Mouse (Mus musculus) splenic B cell, adult 2 months (primary cell): ENCODE measurements around the gene Fst.

Experiments used
- DNase-seq: peaks from one replicate; pipeline ENCODE4 v3.0.0-alpha.2; 2011; ENCODE audit warnings: low read depth, low spot score
- H3K27me3 ChIP-seq: 2 replicates; pipeline ENCODE4 v1.6.1; 2012; ENCODE audit warnings: mild to moderate bottlenecking, low read length, moderate library complexity, mixed read lengths; ENCODE audit not compliant: control insufficient read depth, poor library complexity, insufficient read depth, severe bottlenecking
- H3K36me3 ChIP-seq: 2 replicates; pipeline ENCODE4 v1.6.1; 2012; ENCODE audit warnings: mild to moderate bottlenecking, low read length, moderate library complexity, mixed read lengths; ENCODE audit not compliant: control insufficient read depth, poor library complexity, insufficient read depth, severe bottlenecking

Gene Fst

GRCm38 (mm10) chr13:114456766-114457566 is 1.8 kb downstream of the Fst start:
- Histone ChIP-seq H3K27me3 (0 out of 2 replicates have a peak, but pooled peaks cover 3% of the 10 kb centered on the region), H3K36me3 (no peaks in the 10 kb centered on the region)
- peak; percentile 2 for DNase-seq

- no peaks in the 10 kb centered on the region for H3K36me3 ChIP-seq
- H3K27me3 ChIP-seq: 0 out of 2 replicates have a peak, but pooled peaks cover 3% of the 10 kb centered on the region
- no peak for DNase-seq
Observed at GRCm38 (mm10) chr13:114456224-114456623, 2.5 kb downstream of the Fst start.

GRCm38 (mm10) chr13:114455788-114456187 is 3.0 kb downstream of the Fst start:
- H3K27me3 ChIP-seq: 0 out of 2 replicates have a peak, but pooled peaks cover 3% of the 10 kb centered on the region
- DNase-seq: no peak
- H3K36me3 ChIP-seq: no peaks in the 10 kb centered on the region

- H3K36me3 ChIP-seq: no peaks in the 10 kb centered on the region
- no peaks in the 10 kb centered on the region for H3K27me3 ChIP-seq
- no peak for DNase-seq
Observed at GRCm38 (mm10) chr13:114447213-114447612, 11.5 kb downstream of the Fst start.

- DNase-seq: no peak
Observed at GRCm38 (mm10) chr13:114432491-114432890, 26.3 kb downstream of the Fst start.

GRCm38 (mm10) chr13:114425230-114425629 is 33.5 kb downstream of the Fst start:
- H3K27me3 ChIP-seq: no peaks in the 10 kb centered on the region
- DNase-seq: no peak
- H3K36me3 ChIP-seq: no peaks in the 10 kb centered on the region

More at GRCm38 (mm10) chr13:114432491-114432890, 26.3 kb downstream of the Fst start:
- Histone ChIP-seq H3K27me3 (no peaks in the 10 kb centered on the region), H3K36me3 (no peaks in the 10 kb centered on the region)

- no peaks in the 10 kb centered on the region for H3K36me3 ChIP-seq
- H3K27me3 ChIP-seq: no peaks in the 10 kb centered on the region
- no peak for DNase-seq
Observed at GRCm38 (mm10) chr13:114420235-114420634, 38.5 kb downstream of the Fst start.

- no peaks in the 10 kb centered on the region for H3K27me3 ChIP-seq
- no peaks in the 10 kb centered on the region for H3K36me3 ChIP-seq
- DNase-seq: no peak
Observed at GRCm38 (mm10) chr13:114419364-114419763, 39.4 kb downstream of the Fst start.

- Histone ChIP-seq H3K36me3 (no peaks in the 10 kb centered on the region), H3K27me3 (no peaks in the 10 kb centered on the region)
- no peak for DNase-seq
Observed at GRCm38 (mm10) chr13:114412326-114412725, 46.4 kb downstream of the Fst start.

GRCm38 (mm10) chr13:114406866-114407265 is 51.9 kb downstream of the Fst start:
- H3K36me3 ChIP-seq: no peaks in the 10 kb centered on the region
- H3K27me3 ChIP-seq: no peaks in the 10 kb centered on the region
- DNase-seq: no peak

GRCm38 (mm10) chr13:114406424-114406823 is 52.3 kb downstream of the Fst start:
- no peak for DNase-seq
- no peaks in the 10 kb centered on the region for H3K27me3 ChIP-seq
- no peaks in the 10 kb centered on the region for H3K36me3 ChIP-seq

GRCm38 (mm10) chr13:114405100-114405715 is 53.5 kb downstream of the Fst start:
- Histone ChIP-seq H3K36me3 (no peaks in the 10 kb centered on the region), H3K27me3 (no peaks in the 10 kb centered on the region)
- no peak for DNase-seq
